Mouse (Mus musculus): ENCODE measurements around the gene Esyt2. TPM values are rescaled to one million over a fixed set of nuclear protein-coding genes. Genes with fewer than 3 reads are reported as not detected.
A peak's percentile ranks its signal among the peaks of the same experiment; 100 is the strongest.

Gene Esyt2
- polyA plus RNA-seq, 1 experiment, result 20.4 TPM

DNA sequence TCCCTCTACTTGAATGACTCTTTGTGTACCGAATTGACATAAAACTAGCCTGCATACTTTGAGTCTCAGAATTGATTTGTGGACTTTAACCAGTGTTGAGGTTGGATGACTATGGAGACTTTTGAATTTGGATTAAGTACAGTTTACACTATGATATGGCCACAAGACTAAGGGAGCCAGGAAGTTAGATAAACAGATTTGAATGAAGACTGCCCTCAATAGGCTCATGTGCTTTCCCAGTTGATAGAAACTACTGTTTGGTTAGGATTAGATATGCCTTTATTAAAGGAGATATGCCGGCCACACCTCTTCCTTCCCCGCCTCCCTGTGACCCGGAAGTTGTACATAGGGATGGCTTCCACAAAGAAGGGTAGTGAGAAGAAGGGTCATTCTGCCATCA lies 5.4 kb upstream of the Esyt2 start:
- H3K27me3 ChIP-seq (ENCODE audit: control insufficient read depth, insufficient read depth, low read length), result no peaks in the 10 kb centered on the region
- H3K27ac ChIP-seq (ENCODE audit: control insufficient read depth, insufficient read depth, low read length), result no peak overlapping the region
- WGBS, result 93% methylated on average over 4 of the region's 4 CpGs
- no peak overlapping the region for H3K4me3 ChIP-seq (ENCODE audit: control insufficient read depth, insufficient read depth, low read length)
- no peaks in the 10 kb centered on the region for H3K36me3 ChIP-seq (ENCODE audit: control insufficient read depth, insufficient read depth, low read length)
- no peaks in the 10 kb centered on the region for H3K4me1 ChIP-seq (replicated peaks; ENCODE audit: control insufficient read depth, insufficient read depth, low read length)
- TF ChIP-seq CTCF (IDR thresholded peaks at IDR 0.05; ENCODE audit: borderline replicate concordance, control insufficient read depth, extremely low read depth, insufficient read depth, low read length, poor library complexity) (no peak), POLR2A (IDR thresholded peaks at IDR 0.05; ENCODE audit: control insufficient read depth, extremely low read depth, insufficient read depth, low read length, poor library complexity) (no peak)
- DNase-seq, result no peak

DNA sequence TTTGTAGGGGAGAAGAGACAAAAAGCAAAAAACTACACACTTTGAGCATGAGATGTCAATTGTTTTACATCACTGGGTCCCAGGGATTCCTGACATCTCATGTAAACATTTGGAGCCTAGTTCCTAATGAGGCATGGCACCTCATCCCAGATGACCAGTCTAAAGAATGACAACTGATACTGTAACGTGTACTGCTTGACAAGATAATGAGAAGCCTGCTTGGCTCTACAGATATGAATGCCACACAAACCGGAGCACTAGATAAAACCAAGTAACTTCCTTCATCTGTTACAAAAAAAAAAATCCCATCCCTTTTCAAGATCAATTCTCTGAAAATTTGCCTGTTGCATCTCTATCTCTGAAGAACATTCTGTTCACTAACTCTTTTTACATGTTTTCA lies 4.0 kb upstream of the Esyt2 start:
- DNase-seq, result no peak
- Histone ChIP-seq H3K27ac (ENCODE audit: control insufficient read depth, insufficient read depth, low read length) (no peak overlapping the region), H3K4me3 (ENCODE audit: control insufficient read depth, insufficient read depth, low read length) (no peak overlapping the region), H3K27me3 (ENCODE audit: control insufficient read depth, insufficient read depth, low read length) (no peaks in the 10 kb centered on the region), H3K36me3 (ENCODE audit: control insufficient read depth, insufficient read depth, low read length) (no peaks in the 10 kb centered on the region), H3K4me1 (replicated peaks; ENCODE audit: control insufficient read depth, insufficient read depth, low read length) (no peaks in the 10 kb centered on the region)
- WGBS, result 87% methylated on average over 2 of the region's 2 CpGs
- TF ChIP-seq POLR2A (IDR thresholded peaks at IDR 0.05; ENCODE audit: control insufficient read depth, extremely low read depth, insufficient read depth, low read length, poor library complexity), result no peak
- TF ChIP-seq CTCF (IDR thresholded peaks at IDR 0.05; ENCODE audit: borderline replicate concordance, control insufficient read depth, extremely low read depth, insufficient read depth, low read length, poor library complexity), result no peak

GRCm38 (mm10) chr12:116278541-116278940 lies 2.5 kb upstream of the Esyt2 start:
- no peak overlapping the region for H3K4me3 ChIP-seq (ENCODE audit: control insufficient read depth, insufficient read depth, low read length)
- H3K27me3 ChIP-seq (ENCODE audit: control insufficient read depth, insufficient read depth, low read length), result no peaks in the 10 kb centered on the region
- no peak overlapping the region for H3K27ac ChIP-seq (ENCODE audit: control insufficient read depth, insufficient read depth, low read length)
- TF ChIP-seq POLR2A (IDR thresholded peaks at IDR 0.05; ENCODE audit: control insufficient read depth, extremely low read depth, insufficient read depth, low read length, poor library complexity), result no peak
- TF ChIP-seq CTCF (IDR thresholded peaks at IDR 0.05; ENCODE audit: borderline replicate concordance, control insufficient read depth, extremely low read depth, insufficient read depth, low read length, poor library complexity), result no peak
- H3K4me1 ChIP-seq (replicated peaks; ENCODE audit: control insufficient read depth, insufficient read depth, low read length), result no peaks in the 10 kb centered on the region
- no peak for DNase-seq
- WGBS, result 93% methylated on average over 1 of the region's 1 CpGs
- H3K36me3 ChIP-seq (ENCODE audit: control insufficient read depth, insufficient read depth, low read length), result no peaks in the 10 kb centered on the region

DNA sequence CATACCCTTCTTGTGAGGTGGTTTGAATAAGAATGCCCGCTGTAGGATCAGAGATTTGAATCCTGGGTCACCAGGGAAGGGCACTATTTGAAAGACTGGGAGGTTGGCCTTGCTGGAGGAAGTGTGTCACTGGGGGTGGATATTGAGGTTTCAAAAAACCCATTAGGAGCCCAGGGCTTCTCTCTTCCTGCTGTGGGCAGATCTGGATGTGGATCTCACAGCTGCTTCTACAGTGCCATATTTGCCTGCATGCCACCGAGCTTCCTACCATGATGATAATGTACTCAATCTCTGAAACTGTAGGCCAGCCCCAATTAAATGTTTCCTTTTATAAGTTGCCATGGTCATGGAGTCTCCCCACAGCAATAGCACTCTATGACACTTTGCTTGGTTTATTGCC lies 1.8 kb upstream of the Esyt2 start:
- Histone ChIP-seq H3K27me3 (ENCODE audit: control insufficient read depth, insufficient read depth, low read length) (no peaks in the 10 kb centered on the region), H3K36me3 (ENCODE audit: control insufficient read depth, insufficient read depth, low read length) (no peaks in the 10 kb centered on the region), H3K4me1 (replicated peaks; ENCODE audit: control insufficient read depth, insufficient read depth, low read length) (no peaks in the 10 kb centered on the region), H3K4me3 (ENCODE audit: control insufficient read depth, insufficient read depth, low read length) (no peak overlapping the region), H3K27ac (ENCODE audit: control insufficient read depth, insufficient read depth, low read length) (no peak overlapping the region)
- TF ChIP-seq CTCF (IDR thresholded peaks at IDR 0.05; ENCODE audit: borderline replicate concordance, control insufficient read depth, extremely low read depth, insufficient read depth, low read length, poor library complexity) (no peak), POLR2A (IDR thresholded peaks at IDR 0.05; ENCODE audit: control insufficient read depth, extremely low read depth, insufficient read depth, low read length, poor library complexity) (no peak)
- WGBS, result 60% methylated on average over 2 of the region's 2 CpGs
- no peak for DNase-seq

GRCm38 (mm10) chr12:116280149-116280652 lies 795 bp upstream of the Esyt2 start:
- H3K4me3 ChIP-seq (ENCODE audit: control insufficient read depth, insufficient read depth, low read length), result peak overlapping the region; percentile 66
- H3K4me1 ChIP-seq (replicated peaks; ENCODE audit: control insufficient read depth, insufficient read depth, low read length), result no peaks in the 10 kb centered on the region
- DNase-seq, result no peak
- no peaks in the 10 kb centered on the region for H3K36me3 ChIP-seq (ENCODE audit: control insufficient read depth, insufficient read depth, low read length)
- TF ChIP-seq POLR2A (IDR thresholded peaks at IDR 0.05; ENCODE audit: control insufficient read depth, extremely low read depth, insufficient read depth, low read length, poor library complexity) (no peak), CTCF (IDR thresholded peaks at IDR 0.05; ENCODE audit: borderline replicate concordance, control insufficient read depth, extremely low read depth, insufficient read depth, low read length, poor library complexity) (no peak)
- no peaks in the 10 kb centered on the region for H3K27me3 ChIP-seq (ENCODE audit: control insufficient read depth, insufficient read depth, low read length)
- peak overlapping the region; percentile 55 for H3K27ac ChIP-seq (ENCODE audit: control insufficient read depth, insufficient read depth, low read length)
- WGBS, result 2% methylated on average over 7 of the region's 7 CpGs

- DNase-seq, result peak; percentile 43
- H3K27me3 ChIP-seq (ENCODE audit: control insufficient read depth, insufficient read depth, low read length), result no peaks in the 10 kb centered on the region
- under 1% methylated on average over 55 of the region's 55 CpGs for WGBS
- no peaks in the 10 kb centered on the region for H3K4me1 ChIP-seq (replicated peaks; ENCODE audit: control insufficient read depth, insufficient read depth, low read length)
- H3K36me3 ChIP-seq (ENCODE audit: control insufficient read depth, insufficient read depth, low read length), result no peaks in the 10 kb centered on the region
- peak overlapping the region; percentile 77 for H3K4me3 ChIP-seq (ENCODE audit: control insufficient read depth, insufficient read depth, low read length)
- TF ChIP-seq POLR2A (IDR thresholded peaks at IDR 0.05; ENCODE audit: control insufficient read depth, extremely low read depth, insufficient read depth, low read length, poor library complexity) (no peak), CTCF (IDR thresholded peaks at IDR 0.05; ENCODE audit: borderline replicate concordance, control insufficient read depth, extremely low read depth, insufficient read depth, low read length, poor library complexity) (no peak)
- peak overlapping the region; percentile 31 for H3K27ac ChIP-seq (ENCODE audit: control insufficient read depth, insufficient read depth, low read length)
Measured at GRCm38 (mm10) chr12:116281427-116282281, 658 bp downstream of the Esyt2 start.
